Mouse (Mus musculus) limb, embryonic 13.5 days (tissue): ENCODE results near the gene Asb6. TPM values are rescaled to one million over a fixed set of nuclear protein-coding genes. Genes with fewer than 3 reads are reported as not detected.

Experiments
- ATAC-seq: fragments of 200-750 bp; cut with Nextera tagmentation; 2 replicates; pipeline ENCODE4 v1.8.0; 2017; ENCODE audit warnings: low read depth, moderate number of reproducible peaks, moderate TSS enrichment; ENCODE audit not compliant: low FRiP score
- H3K27ac ChIP-seq: fragments of 300-500 bp; sonication (generic); 2 replicates; pipeline ENCODE4 v1.5.1; 2015; ENCODE audit warnings: inconsistent platforms, mild to moderate bottlenecking, moderate library complexity
- H3K27me3 ChIP-seq: fragments of 300-500 bp; sonication (generic); 2 replicates; pipeline ENCODE4 v1.6.1; 2015; ENCODE audit warnings: mild to moderate bottlenecking, inconsistent platforms
- H3K36me3 ChIP-seq: fragments of 300-500 bp; sonication (generic); 2 replicates; pipeline ENCODE4 v1.6.1; 2015; ENCODE audit warnings: inconsistent platforms, mild to moderate bottlenecking, moderate library complexity
- H3K4me1 ChIP-seq: fragments of 300-500 bp; sonication (generic); 2 replicates; pipeline ENCODE4 v1.6.1; 2015; ENCODE audit warnings: inconsistent platforms
- H3K4me2 ChIP-seq: fragments of 300-500 bp; sonication (generic); replicated peaks from 2 replicates; pipeline ENCODE4 v1.6.1; 2015; ENCODE audit warnings: inconsistent platforms, mild to moderate bottlenecking, moderate library complexity
- H3K4me3 ChIP-seq: fragments of 300-500 bp; sonication (generic); 2 replicates; pipeline ENCODE4 v1.5.1; 2015; ENCODE audit warnings: moderate library complexity, mild to moderate bottlenecking, inconsistent platforms
- H3K9ac ChIP-seq: fragments of 300-500 bp; sonication (generic); 2 replicates; pipeline ENCODE4 v1.6.1; 2015; ENCODE audit warnings: mild to moderate bottlenecking, inconsistent platforms
- H3K9me3 ChIP-seq: fragments of 300-500 bp; sonication (generic); 2 replicates; pipeline ENCODE4 v1.6.1; 2016; ENCODE audit warnings: inconsistent platforms
- WGBS: fragments of 180-500 bp; shearing (Covaris S2); methylation state at CpG from one replicate; pipeline ENCODE4 v1.1.7; 2015; 5-methylcytosine and 5-hydroxymethylcytosine counted together
- polyA plus RNA-seq: library from polyadenylated mRNA; unstranded; fragments of >200 nt; fragmentation: Nextera tagmentation; extraction: Ambion mirVana; gene quantifications from 2 replicates; pipeline ENCODE4 v1.2.1, GENCODE M21; 2015

Gene Asb6
- polyA plus RNA-seq, 1 experiment from 2014 or later = 39.2 TPM

DNA sequence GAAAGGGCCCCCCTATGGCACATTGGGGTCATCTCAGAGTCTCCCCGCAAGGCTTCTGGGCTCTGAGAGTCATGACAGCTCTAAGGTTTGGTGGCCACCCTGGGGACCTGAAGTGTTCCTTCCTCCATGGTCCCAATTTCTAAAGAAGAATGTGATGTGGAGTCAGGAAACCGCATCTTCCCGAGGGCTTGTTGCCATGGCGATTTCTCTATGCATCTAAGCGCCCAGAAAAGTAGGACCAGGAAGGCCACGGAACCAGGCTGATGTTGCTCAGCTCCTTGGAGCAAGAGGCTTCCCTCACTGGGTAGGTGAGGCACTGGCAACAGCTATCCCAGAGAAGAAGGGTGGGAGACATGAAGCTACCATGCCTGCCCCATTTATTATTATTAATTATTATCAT is 26.9 kb upstream of the Asb6 start:
- no peaks in the 10 kb centered on the region for H3K9me3 ChIP-seq
- peaks cover 82% of the 10 kb centered on the region for H3K4me1 ChIP-seq
- peak overlapping the region; percentile 22; the same call in 1 of the 2 replicates for H3K27ac ChIP-seq
- no peak overlapping the region for H3K4me3 ChIP-seq
- no peak for ATAC-seq
- no peak overlapping the region for H3K9ac ChIP-seq
- H3K4me2 ChIP-seq = no peak overlapping the region
- 70% methylated on average over 6 of the region's 6 CpGs for WGBS
- no peaks in the 10 kb centered on the region for H3K36me3 ChIP-seq
- no peaks in the 10 kb centered on the region for H3K27me3 ChIP-seq

DNA sequence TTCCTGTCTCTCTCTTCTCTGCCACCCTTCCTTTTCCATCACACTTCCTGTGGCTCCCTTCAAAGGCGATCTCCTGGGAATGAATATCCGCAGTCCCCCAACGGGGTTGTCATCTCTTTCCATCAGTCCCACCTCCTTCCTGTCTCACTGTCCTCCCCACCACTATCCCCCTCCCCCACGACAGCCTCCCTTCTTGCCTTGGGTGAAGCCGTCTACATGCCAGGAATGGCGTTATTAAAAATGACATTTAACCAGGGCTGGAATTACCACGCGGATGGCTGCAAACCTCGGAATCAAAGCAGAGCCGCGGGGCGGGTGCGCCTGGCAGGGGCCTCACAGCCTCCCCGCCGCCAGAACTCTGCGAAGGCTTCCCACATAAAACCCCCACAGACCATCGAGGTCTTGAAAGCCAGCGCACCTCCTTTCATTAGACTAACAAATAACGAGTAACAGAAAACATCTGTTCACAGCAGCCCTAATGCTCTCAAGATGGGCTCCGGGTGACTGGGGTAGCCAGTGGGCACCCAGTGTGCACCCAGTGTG is 22.7 kb upstream of the Asb6 start:
- peak overlapping the region; percentile 19 for H3K4me3 ChIP-seq
- H3K36me3 ChIP-seq = no peaks in the 10 kb centered on the region
- 5% methylated on average over 20 of the region's 20 CpGs for WGBS
- H3K9ac ChIP-seq = 0 out of 2 replicates have a peak overlapping the region, but pooled peaks have one; percentile 35
- H3K27me3 ChIP-seq = no peaks in the 10 kb centered on the region
- peak overlapping the region; percentile 87 for H3K27ac ChIP-seq
- peak overlapping the region; percentile 57 for H3K4me2 ChIP-seq
- peak; percentile 41; the same call in 1 of the 2 replicates for ATAC-seq
- no peaks in the 10 kb centered on the region for H3K9me3 ChIP-seq
- peaks cover 89% of the 10 kb centered on the region for H3K4me1 ChIP-seq

DNA sequence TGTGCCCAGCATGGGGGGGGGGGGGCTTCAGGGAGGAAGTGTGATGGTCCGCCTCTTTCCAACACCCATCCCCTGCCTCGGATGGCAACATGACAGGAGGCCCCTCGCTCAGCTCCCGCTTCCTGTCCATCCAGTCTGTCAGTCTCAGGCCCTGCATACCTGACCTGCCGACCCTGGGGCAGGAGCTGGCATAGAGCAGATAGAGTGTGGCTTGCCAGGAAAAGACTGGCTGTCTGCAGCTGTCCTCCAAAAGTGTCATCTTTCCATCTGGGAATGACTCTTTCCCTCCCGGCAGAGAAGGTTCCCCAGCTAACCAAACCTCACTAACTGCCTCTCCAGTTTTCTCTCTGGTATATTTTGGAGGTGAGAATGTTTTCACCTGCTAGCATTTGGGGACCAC is 20.4 kb upstream of the Asb6 start:
- Histone ChIP-seq H3K36me3 (no peaks in the 10 kb centered on the region), H3K9me3 (no peaks in the 10 kb centered on the region), H3K27ac (peak overlapping the region; percentile 87), H3K4me3 (no peak overlapping the region), H3K9ac (peak overlapping the region; percentile 45), H3K4me2 (peak overlapping the region; percentile 57), H3K4me1 (peaks cover 91% of the 10 kb centered on the region), H3K27me3 (no peaks in the 10 kb centered on the region)
- WGBS = 12% methylated on average over 6 of the region's 6 CpGs
- no peak for ATAC-seq

DNA sequence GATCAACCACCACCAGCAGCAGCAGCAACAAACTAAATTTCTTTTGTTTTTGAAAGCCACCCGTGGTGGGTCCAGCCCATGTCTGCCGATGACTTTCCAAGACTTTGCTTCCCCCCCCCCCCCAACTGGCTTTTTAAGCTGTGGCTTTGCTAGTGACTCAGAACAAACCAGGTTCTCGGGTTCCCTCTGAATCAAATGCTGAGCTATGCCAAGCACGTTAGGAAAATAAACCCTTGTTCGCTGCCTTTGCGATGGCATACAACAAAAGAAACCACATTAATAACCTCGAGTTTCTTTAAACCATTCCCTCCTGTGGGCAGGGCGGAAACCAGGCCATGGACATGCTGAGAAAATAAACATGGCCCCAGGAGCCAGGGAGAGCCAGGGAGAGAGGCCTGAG is 18.1 kb upstream of the Asb6 start:
- H3K9ac ChIP-seq = no peak overlapping the region
- WGBS = 40% methylated on average over 8 of the region's 8 CpGs
- peak overlapping the region; percentile 83; the same call in 1 of the 2 replicates for H3K4me3 ChIP-seq
- peaks cover 85% of the 10 kb centered on the region for H3K4me1 ChIP-seq
- H3K36me3 ChIP-seq = no peaks in the 10 kb centered on the region
- ATAC-seq = no peak
- H3K4me2 ChIP-seq = peak overlapping the region; percentile 79
- H3K9me3 ChIP-seq = no peaks in the 10 kb centered on the region
- H3K27ac ChIP-seq = peak overlapping the region; percentile 84; the same call in 1 of the 2 replicates
- H3K27me3 ChIP-seq = no peaks in the 10 kb centered on the region

DNA sequence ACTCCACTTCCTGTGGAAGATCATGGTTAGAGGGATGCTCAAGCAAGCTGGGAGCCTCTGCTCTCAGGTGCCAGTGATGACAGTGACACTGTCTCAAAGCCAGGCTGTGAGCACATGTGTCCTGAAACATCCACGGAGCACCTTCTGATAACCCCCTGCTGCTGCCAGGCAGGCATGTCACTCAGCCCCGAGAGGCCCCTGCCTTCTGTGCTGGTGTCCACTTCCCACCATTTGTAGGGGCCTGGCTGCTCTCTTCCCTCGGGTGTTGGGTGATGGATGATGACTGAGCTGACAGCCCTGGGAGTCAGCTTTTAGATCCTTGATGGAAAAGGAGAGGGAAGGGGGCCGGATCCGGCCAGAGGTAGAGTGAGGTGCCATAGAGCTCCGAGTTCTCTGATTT is 16.6 kb upstream of the Asb6 start:
- Histone ChIP-seq H3K4me2 (peak overlapping the region; percentile 79), H3K4me1 (peaks cover 78% of the 10 kb centered on the region), H3K27ac (peak overlapping the region; percentile 84), H3K9me3 (no peaks in the 10 kb centered on the region), H3K27me3 (no peaks in the 10 kb centered on the region), H3K9ac (peak overlapping the region; percentile 97), H3K4me3 (peak overlapping the region; percentile 83), H3K36me3 (no peaks in the 10 kb centered on the region)
- 4% methylated on average over 6 of the region's 6 CpGs for WGBS
- no peak for ATAC-seq

DNA sequence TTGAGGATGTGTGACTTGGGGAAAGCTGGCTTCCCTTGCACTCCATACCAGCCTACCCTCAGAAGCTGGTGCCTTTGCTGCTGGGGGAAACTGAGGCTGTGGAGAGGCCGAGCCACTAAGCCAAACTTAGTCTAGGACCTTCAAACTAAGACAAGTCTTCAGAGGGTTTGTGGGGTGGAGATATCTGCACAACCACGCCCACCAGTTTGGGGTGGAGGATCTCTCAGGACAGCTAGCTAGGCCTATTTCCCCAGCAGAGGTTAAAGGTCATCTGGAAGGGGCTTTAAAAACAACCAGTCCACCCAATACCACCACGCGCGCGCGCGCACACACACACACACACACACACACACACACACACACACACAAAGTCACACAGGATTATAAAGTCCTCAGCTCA is 16.1 kb upstream of the Asb6 start:
- H3K4me2 ChIP-seq = peak overlapping the region; percentile 79
- peak overlapping the region; percentile 97 for H3K9ac ChIP-seq
- peaks cover 73% of the 10 kb centered on the region for H3K4me1 ChIP-seq
- peak overlapping the region; percentile 83 for H3K4me3 ChIP-seq
- ATAC-seq = no peak
- no peaks in the 10 kb centered on the region for H3K9me3 ChIP-seq
- H3K27me3 ChIP-seq = no peaks in the 10 kb centered on the region
- no peaks in the 10 kb centered on the region for H3K36me3 ChIP-seq
- H3K27ac ChIP-seq = peak overlapping the region; percentile 84
- 33% methylated on average over 8 of the region's 8 CpGs for WGBS

DNA sequence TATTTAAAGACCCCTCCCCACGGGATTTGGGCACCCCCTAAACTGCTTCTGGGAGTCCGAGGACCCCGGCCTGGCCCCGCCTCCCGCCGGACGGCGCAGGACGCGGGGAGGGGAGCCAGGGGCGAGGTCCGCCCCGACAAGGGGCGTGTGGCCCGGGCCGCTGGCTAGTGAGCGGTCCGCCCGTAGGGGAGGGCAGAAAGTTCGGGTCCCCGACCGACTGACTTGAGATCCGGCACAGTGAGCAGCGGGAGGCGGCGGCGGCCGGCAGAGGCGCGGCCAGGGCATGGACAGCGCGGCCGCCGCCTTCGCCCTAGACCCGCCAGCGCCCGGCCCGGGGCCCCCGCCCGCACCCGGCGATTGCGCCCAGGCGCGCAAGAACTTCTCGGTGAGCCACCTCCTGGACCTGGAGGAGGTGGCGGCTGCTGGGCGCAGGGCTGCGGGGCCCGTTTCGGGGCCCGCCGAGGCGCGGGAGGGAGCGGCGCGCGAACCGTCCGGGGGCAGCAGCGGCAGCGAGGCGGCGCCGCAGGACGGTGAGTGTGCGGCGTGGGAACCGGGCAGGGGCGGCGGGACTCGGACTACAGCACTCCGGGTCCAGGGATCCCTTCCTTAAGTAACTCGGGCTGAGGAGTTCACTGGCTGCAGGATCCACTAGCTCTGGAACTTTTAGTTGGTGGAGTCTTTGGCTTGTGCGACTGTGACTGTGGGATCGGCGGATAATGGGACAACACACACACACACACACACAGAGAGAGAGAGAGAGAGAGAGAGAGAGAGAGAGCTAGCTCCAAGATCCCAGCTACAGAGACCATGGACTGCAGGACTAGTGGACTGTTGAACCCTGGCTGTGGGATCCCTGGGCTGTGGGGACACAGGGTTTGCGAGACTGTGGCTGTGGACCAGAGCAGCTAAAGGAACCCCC is 15.3 kb upstream of the Asb6 start:
- no peaks in the 10 kb centered on the region for H3K36me3 ChIP-seq
- H3K4me1 ChIP-seq = peaks cover 65% of the 10 kb centered on the region
- no peaks in the 10 kb centered on the region for H3K9me3 ChIP-seq
- H3K4me3 ChIP-seq = peak overlapping the region; percentile 83
- peak overlapping the region; percentile 79 for H3K4me2 ChIP-seq
- peak overlapping the region; percentile 97 for H3K9ac ChIP-seq
- no peaks in the 10 kb centered on the region for H3K27me3 ChIP-seq
- H3K27ac ChIP-seq = peak overlapping the region; percentile 84
- ATAC-seq = peak; percentile 62
- under 1% methylated on average over 73 of the region's 80 CpGs for WGBS

DNA sequence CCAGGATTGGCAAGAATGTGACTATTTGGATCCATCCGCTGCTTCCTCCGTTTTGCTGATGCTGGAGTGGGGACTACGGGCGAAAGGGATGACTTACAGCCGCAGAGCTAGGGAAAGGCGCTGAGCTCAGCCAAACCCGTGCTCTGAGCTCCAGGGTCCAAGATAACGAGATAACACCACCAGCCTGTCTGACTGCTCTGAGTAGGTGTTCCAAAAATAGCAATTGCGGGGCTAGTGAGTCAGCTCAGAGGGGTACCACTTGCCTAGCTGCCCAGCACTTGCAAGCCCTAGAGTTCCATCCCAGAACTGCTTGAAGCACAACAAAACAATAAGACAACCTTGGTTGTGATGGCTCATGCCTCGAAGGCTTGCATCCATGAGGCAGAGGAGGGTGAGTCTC is 12.5 kb upstream of the Asb6 start:
- H3K9me3 ChIP-seq = no peaks in the 10 kb centered on the region
- 50% methylated on average over 10 of the region's 10 CpGs for WGBS
- H3K27ac ChIP-seq = no peak overlapping the region; the same call in 1 of the 2 replicates
- no peaks in the 10 kb centered on the region for H3K36me3 ChIP-seq
- H3K4me3 ChIP-seq = no peak overlapping the region
- no peaks in the 10 kb centered on the region for H3K27me3 ChIP-seq
- H3K9ac ChIP-seq = no peak overlapping the region
- H3K4me2 ChIP-seq = no peak overlapping the region
- peaks cover 39% of the 10 kb centered on the region for H3K4me1 ChIP-seq
- no peak for ATAC-seq

DNA sequence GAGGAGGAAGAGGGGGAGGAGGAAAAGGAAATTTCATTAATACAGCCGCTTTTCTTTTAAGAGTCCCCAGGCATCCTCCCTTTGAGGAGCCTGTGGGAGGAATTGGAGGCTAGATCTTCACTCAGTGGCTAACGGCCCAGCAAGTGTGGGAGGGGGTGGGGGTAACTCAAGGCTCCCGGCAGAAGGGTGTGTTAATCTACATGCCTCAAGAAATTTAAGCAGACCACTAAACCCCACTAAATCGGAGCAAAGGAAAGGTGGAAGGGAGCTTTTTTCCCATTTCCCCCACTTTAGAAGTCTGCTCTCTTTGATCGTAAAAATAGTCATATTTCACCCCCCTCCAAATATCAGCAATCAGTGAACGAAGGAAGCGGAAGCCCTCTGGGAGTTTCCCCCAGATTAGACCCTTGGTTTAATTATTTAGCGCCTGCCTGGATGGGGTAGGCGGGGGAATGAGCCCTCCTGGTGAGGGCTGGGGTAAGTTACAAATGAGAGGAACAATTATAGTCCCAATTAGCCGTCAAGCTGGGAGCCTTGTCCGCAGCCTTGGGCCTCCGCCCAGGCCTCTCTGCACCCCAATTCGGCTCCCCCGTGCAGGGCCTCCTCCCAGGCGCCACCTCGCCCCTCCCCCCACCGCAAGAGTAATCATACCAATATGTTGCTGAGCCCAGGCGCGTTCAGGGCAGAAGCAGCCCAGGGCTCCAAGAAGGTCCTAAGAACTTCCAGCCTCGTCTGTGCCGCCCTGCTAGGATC is 6.3 kb upstream of the Asb6 start:
- no peaks in the 10 kb centered on the region for H3K36me3 ChIP-seq
- H3K27ac ChIP-seq = peak overlapping the region; percentile 96
- 4% methylated on average over 21 of the region's 21 CpGs for WGBS
- ATAC-seq = peak; percentile 67
- H3K4me3 ChIP-seq = 0 out of 2 replicates have a peak overlapping the region, but pooled peaks have one; percentile 5
- peaks cover 54% of the 10 kb centered on the region for H3K4me1 ChIP-seq
- H3K9ac ChIP-seq = peak overlapping the region; percentile 8; the same call in 1 of the 2 replicates
- H3K27me3 ChIP-seq = no peaks in the 10 kb centered on the region
- H3K9me3 ChIP-seq = no peaks in the 10 kb centered on the region
- peak overlapping the region; percentile 51 for H3K4me2 ChIP-seq

DNA sequence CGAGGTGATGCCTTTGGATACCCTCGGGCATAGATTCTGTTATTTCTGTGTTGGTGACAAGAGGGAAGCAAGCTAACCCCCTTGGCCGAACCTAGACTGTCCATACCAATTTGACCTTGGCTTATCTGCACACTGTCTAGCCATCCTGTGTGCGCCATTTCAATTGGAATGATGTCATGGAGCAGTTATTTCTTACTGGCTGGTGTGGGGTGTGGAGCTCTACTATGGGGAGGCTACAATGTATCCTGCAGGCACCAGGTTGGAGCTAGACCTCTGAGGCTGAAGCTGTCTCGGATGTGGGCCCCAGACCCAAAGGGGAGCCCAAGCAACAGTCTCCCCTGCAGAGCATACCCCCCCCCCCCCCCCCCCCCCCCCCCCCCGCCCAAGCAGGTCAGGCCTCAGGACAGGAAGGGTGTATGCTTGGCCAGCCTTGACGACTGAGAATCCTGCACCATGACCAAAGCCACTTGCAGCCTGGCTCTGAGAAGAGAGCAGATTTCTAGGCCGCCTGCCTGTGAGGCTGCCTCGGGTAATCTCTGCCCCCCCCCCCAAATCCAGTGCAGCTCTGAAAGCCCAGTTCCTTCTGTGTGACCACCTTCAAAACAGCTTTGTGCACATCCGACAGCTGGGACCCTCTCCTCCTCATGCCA is 4.4 kb upstream of the Asb6 start, which contains the start of gene Prrx2:
Gene Prrx2, plus strand, starts transcription at position 600 of the 650 bp plus-strand sequence.
- H3K27ac ChIP-seq = peak within 1 kb of the TSS; percentile 97
- peak within 1 kb of the TSS; percentile 31; the same call in 1 of the 2 replicates for H3K9ac ChIP-seq
- no peaks in the 10 kb centered on the region for H3K36me3 ChIP-seq
- no peaks in the 10 kb centered on the region for H3K9me3 ChIP-seq
- no peak for ATAC-seq
- H3K4me1 ChIP-seq = peaks cover 54% of the 10 kb centered on the region
- H3K4me2 ChIP-seq = peak within 1 kb of the TSS; percentile 51
- WGBS = 36% methylated on average over 9 of the region's 10 CpGs
- H3K4me3 ChIP-seq = no peak within 1 kb of the TSS
- H3K27me3 ChIP-seq = no peaks in the 10 kb centered on the region

DNA sequence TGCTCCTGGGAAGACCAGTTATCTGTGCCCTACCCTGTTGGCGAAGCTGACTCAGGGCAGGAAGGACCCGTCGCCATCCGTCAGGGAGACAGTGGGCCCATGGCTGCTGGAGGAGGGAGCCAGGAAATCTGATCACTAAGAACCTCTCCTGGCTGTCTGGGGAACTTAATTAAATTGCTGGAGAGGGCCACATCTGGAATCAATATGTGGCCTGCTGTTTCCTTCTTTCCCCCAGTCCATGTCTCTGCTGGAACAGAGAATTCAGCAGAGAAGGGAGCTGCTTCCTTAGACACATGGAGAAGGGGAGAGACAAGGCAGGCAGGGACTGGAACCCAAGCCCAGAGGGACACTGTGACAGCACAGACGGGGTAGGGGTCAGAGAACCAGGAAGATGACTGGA is 3.5 kb upstream of the Asb6 start:
- H3K4me2 ChIP-seq = peak overlapping the region; percentile 44
- ATAC-seq = peak; percentile 30; the same call in 1 of the 2 replicates
- WGBS = 12% methylated on average over 5 of the region's 5 CpGs
- peaks cover 54% of the 10 kb centered on the region for H3K4me1 ChIP-seq
- no peaks in the 10 kb centered on the region for H3K9me3 ChIP-seq
- H3K9ac ChIP-seq = peak overlapping the region; percentile 9; the same call in 1 of the 2 replicates
- no peak overlapping the region for H3K4me3 ChIP-seq
- H3K36me3 ChIP-seq = no peaks in the 10 kb centered on the region
- H3K27me3 ChIP-seq = no peaks in the 10 kb centered on the region
- H3K27ac ChIP-seq = peak overlapping the region; percentile 97
